Mouse (Mus musculus) telencephalon, adult 2 months (tissue): Measurements from ENCODE around the gene Slc25a17.

Experiments used
- DNase-seq: peaks from one replicate; pipeline ENCODE4 v3.0.0-alpha.2; 2011; ENCODE audit warnings: low read depth, low spot score

Slc25a17 gene

DNA sequence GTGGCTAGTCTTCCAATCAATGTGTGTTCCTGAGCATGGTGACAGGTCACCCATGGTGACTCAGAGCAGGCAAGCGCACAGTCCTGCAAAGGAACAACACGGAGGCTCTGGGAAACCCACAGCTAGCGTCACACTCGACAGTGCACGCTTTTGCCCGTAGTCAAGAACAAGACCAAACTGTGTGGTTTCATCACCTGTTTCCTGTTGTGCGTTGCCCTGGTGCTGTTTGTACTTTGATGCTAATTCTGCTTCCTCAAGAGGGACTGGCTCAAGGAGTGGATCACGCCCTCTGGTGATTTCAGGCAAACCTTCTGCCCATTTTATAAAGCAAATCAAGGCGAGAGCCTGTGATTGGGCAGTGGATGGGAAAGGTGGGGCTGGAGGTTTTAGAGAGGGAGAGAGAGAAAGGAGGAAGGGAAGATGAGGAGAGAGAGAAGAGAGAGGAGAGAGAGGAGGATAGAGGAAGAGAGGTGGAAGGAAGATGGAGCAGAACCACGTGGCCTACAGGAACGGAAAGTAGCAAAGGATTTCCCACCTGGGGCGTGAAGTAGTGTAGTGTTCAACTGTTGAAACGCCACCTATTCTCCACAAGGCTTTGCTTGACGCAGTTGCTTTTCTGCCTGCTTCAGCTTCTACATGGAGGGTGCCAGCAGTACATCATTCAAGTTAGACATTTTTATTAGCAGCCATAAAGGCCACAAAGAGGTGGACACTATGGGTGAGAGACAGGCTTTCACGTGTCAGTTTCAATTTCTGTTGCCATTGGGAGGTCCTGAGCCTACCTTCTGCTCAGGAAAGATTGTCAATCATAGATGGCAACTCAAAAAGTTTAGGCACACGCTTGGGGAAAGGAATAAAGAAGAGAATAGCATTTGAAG lies 59.2 kb downstream of the Slc25a17 start:
- no peak for DNase-seq

DNA sequence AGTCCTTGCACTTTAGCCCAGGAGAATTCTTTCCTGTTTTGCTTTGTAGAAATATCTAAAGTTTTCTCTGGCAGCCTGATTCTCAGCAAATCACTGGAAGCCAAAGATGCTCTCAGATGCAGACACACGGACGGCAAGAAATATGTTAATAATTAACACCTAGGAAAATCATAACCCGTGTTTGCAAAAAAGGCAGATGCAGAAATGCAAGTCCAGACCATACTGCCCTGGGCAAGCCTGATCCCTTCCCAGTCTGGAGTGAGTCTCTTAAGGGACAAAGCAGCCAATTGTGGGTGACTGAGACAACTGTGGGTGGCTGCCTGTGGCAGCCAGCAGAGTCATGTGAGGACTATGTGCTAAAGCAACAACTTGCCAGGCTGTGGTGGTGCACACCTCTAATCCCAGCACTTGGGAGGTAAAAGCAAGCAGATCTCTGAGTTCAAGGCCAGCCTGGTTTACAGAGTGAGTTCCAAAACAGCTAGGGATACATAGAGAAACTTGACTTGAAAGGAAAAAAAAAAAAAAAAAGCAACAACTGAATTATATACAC lies 60.0 kb downstream of the Slc25a17 start:
- DNase-seq = peak; percentile 45

DNA sequence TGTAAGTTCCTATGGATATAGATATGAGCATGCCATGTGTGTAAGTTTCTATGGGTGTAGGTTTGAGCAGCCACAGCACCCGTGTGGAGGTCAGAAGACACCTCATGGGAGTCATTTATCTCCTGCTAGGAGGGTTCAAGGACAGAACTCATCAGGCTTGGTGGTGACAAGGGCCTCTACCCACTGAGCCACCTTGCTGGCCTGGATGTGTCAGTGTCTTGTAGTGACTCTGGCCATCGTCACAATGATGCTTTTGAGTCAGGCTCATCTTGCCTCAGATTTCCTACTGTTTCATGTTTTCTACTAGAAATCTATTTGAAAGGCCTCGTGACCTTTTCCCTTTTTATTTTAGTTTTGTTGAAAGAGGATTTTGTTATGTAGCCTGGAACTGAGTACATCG lies 61.1 kb downstream of the Slc25a17 start:
- no peak for DNase-seq

DNA sequence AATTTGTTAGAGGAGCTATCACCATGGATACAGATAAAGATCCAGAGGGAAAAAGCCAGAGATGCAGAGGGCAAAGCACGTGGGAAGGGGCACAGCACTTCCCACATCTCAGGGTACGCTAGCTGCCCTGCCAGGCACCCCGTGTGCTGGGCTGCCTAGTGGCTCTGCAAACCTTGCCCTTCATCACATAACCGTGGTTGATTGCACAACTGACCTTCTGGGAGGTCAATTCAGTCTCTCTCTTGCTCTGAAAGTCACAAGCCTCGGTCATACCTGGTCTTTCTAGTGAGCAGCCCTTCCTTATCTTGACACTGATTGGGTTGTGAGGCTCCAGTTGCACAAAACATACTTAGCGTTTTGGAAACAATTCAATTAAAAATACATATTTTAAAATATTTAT lies 62.4 kb downstream of the Slc25a17 start:
- no peak for DNase-seq

DNA sequence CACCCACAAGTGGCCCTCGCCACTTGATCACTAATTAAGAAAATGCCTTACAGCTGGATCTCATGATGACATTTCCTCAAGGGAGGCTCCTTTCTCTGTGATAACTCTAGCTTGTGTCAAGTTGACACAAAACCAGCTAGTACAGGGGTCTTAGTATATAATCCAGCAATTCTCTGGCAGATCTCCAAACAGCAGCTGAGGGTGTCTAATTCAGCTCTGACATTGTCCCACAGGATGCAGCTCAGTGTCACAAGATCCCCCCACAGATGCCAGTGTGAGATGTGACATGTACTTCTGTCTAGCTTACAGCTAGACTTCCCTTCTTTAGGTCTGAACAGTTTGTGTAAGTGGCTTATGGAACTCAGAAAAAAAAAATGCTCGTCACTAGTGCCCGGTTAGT lies 63.1 kb downstream of the Slc25a17 start:
- DNase-seq = no peak

DNA sequence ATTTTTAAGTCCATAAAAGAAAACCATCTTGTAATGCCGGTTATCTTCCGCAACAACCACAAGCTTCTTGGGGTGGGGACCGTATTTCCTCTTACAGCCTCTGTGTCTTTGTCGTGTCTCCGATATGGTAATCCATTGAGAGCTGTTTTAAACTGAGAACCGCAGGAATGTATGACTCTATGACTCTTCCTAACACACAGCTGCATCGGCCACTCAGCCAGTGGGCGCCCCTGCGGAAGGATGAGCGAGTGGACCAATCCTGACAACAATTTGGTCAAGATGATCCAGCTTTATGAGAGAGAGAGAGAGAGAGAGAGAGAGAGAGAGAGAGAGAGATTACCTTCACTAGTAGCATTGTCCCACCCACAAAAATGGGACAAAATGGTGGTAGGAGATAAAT lies 65.7 kb downstream of the Slc25a17 start:
- no peak for DNase-seq

DNA sequence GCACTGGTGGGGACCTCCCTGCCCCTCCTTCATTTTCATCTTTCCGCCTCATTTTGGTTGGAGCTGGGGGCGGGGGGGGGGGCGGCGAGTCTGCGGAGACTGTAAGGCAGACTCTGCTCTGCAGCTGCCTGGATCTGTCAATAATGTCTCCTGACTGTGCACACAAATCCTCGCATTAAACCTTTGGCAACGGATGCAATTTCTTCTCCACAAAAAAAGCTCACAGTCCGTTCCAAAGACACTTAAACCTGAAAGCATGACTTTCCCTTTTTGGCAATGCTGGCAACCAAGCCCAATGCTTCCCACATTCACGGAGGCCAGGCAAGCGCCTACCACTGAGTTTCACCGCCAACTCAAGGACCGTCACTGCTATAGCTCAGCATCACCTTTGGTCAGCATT lies 66.2 kb downstream of the Slc25a17 start:
- DNase-seq = peak; percentile 65

DNA sequence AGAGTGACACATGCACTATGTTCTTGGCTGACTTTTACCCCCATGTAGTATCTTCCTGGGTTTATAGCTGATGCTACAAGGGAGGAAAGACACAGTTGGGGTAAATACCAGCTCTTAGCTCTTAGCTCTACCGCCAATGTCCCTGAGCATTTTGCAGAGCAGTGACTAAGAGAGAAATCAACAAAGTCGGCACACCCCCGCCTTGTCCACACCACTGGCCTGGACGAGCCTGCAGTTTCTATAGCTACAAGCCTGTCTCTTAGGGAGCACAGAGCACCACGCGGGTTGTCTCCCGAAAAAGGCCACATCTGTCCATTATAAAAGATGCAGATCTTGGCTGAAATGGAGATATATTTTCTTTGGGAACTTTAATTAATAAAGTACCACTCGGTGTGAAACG lies 69.9 kb downstream of the Slc25a17 start:
- no peak for DNase-seq

DNA sequence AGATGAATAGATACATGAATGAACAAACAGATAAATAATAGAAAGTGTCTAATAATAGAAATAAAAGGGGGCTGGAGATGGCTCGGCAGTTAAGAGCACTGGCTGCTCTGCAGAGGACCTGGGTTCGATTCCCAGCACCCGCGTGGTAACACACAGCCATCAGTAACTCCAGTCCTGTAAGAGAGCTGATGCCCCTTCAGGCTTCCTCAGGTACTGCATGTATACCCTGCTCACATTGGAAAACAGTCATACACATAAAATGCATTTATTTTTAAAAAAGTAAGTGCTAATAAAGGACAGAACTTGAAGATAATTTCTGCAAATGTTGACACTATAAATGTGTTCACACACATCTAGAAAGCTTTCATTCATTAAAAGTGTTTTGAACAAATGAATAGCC lies 70.4 kb downstream of the Slc25a17 start:
- DNase-seq = no peak

DNA sequence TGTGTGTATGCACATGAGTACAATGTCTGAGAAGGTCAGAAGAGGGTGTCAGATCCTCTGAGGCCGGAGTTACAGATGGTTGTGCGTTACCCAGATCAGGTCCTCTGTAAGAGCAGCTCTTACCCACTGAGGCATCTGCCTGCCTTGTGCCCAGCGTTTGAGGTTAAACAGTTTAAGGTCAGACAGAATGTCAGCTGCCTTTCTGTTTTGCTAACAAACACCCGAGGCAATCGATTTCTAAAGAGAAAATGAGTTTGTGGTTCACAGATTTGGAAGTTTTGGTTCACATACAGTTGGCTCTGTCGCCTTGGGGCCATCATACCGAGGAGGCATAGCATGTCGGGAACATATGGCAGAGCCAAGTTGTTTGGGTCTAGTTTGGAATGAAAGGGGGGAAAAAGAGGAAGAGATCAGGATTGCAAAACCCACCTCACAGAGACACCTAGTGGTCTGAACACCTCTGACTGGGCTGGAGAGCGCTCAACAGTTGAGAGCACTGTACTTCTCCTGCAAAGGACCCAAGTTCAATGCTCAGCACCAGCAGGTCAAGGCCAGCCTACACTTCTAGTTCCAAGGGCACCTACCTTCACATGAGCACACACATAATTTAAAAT lies 76.4 kb downstream of the Slc25a17 start:
- DNase-seq = no peak

DNA sequence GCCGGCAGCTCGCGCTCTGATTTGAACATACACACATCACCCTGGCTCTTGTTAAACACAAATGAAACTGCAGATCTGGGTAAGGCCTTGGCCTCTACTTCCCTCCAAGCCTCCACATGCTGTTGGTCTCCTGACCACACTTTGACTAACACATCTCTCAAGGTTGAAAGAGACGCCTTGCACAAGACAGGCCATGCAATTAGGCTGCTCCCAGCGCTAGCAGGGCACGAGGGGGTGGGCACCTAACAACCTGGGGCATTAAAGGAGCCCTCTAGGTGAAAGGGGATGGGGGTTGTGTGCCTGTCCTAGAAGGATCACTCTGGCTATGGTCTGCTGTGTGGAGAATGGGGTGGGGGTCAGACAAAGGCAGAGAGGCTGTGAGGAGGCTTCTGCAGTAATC lies 81.9 kb downstream of the Slc25a17 start:
- DNase-seq = no peak

DNA sequence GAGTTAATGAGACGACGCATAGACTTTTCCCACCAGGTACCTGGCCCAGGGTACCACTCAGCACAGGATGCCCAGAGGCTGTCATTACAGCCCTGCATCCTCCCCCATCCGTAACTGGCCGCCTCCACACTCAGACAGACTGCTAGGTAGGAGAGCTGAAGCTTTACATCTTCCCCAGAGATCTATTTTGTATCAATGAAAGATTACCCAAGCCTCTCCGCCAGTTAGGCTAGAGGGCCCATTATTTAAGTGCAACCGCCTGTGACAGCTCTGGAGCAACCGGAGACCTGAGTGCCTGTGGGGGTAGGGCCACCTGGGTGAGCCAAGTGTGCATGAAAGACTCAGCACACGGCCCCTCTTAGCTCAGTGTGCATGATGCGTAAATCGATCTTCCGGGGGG lies 82.7 kb downstream of the Slc25a17 start:
- no peak for DNase-seq

DNA sequence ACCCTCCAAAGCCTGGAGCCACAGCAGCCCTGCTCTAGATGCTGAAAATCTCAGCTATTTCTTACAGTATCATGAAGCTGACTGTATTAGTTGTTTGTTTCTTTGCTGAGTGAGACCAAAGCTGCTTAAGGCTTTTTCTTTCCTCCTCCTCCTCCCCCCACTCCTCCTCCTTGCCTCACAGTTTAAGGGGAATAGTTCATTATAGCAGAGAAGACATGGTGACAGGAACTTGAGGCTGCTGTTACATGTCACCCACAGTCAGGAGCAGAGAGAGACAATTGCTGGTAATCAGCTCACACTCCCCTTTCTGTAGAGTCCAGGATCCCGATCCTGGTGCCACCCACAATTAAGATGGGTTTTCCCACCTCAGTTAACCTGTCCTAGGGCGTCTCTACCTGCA lies 87.3 kb downstream of the Slc25a17 start:
- DNase-seq = no peak

DNA sequence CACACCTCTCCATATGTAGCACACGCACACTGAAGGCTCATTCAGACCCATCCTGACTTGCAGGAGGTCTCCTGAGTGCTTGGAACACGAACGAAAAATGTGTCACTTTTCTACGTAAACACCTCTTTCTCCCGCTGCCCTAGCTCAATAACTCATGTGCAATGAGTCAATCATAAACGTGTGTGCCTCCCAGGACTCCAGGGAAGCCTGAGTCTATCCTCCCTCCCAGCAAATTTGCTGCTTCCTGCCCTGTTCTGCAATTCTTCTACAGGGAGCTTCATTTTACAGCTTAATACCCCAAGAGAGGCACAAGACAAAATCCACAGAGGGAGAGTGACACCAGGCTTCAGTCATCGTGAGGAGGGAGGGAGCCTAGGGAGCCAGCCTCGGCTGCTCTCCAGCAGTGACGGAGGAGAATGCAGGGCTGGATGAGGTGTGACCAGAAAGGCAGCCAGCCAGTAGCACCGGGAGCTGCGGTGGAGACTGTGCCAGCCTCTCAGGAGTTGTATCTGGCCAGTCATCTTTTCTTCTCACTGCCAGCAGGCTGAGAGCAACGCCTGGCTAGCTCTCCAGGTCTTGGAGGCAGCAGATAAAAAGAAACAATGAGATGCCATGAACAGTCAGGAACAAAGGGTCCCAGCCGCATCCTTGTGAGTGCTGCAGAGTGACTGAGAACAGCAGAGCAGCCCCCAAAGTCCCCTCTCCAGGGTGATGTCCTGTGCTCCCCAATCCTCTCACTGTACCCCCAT lies 88.1 kb downstream of the Slc25a17 start:
- DNase-seq = peak; percentile 55
